Mouse (Mus musculus) intestine, embryonic 14.5 days (tissue): ENCODE data around the gene Fbp2. TPM values are rescaled to one million over a fixed set of nuclear protein-coding genes. Genes with fewer than 3 reads are reported as not detected.

Source experiments
- polyA plus RNA-seq: library from polyadenylated mRNA; unstranded; fragments of >200 nt; fragmentation: Nextera tagmentation; extraction: Ambion mirVana; gene quantifications from 2 replicates; pipeline ENCODE4 v1.2.1, GENCODE M21; 2014

Fbp2 gene
- polyA plus RNA-seq, 1 experiment from 2014 or later = 142 TPM

Other genes with a start within 250 kb of the Fbp2 start
- gene 6720489N17Rik, start 234.2 kb downstream of the Fbp2 start, polyA plus RNA-seq = 12.1 and 15.3 TPM in 2 replicates
- 26.0 and 30.7 TPM in 2 replicates for gene Platr25, start 97.7 kb downstream of the Fbp2 start, polyA plus RNA-seq
- gene Gm5141, start 72.6 kb downstream of the Fbp2 start, polyA plus RNA-seq = 8.8 and 9.6 TPM in 2 replicates
- gene Fbp1, start 29.9 kb upstream of the Fbp2 start, polyA plus RNA-seq = 0.47 and 0.51 TPM in 2 replicates
- gene 2010111I01Rik, start 106.5 kb upstream of the Fbp2 start, polyA plus RNA-seq = 135 and 152 TPM in 2 replicates